Mouse (Mus musculus) urinary bladder, postnatal 36 days (tissue): ENCODE results near the gene Mettl3.
"Not testable (repeated sequence)": the region's sequence is repeated elsewhere in the genome, so short reads cannot be mapped to it uniquely, and the experiment has no call there.

Experiments
- DNase-seq, 2 experiments: peaks; one replicate each; pipeline ENCODE4 v3.0.0; 2022; ENCODE audit warnings: low spot score in 2 of 2, mixed read lengths in 1 of 2

Mettl3 gene

DNA sequence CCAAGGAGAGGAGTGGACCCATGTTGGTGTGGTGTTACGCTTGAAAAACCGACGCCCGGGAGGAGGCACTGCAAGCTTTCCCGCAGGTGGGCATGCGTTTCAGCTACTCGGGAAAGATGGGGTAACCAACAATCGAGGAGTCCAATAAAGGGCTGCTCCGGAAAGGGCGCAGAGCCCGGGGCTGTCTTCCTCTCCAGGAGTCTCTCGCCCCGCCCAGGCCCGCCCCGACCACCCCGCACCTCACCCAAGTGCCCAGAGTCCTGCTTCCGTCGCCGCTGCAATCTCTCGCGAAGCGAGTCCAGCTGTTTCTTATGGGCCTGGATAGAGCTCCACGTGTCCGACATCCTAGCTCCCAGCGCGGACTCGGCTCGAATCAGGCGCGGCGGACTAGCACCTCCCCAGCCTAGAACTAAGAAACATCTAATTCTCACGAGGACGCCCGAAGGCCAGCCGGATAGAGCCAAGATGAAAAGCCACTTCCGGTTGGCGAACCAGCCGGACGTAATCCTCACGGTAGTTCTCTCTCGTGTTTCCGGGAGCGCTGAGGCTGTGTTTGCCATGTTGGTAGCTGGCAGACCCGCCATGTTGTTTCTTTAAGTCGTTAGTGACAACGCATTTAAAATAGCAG, at the start of gene Mettl3:
Mettl3 (minus strand) TSS at position 485 of the 628 bp plus-strand sequence.
- peak; percentile 89 to 91 for DNase-seq

DNA sequence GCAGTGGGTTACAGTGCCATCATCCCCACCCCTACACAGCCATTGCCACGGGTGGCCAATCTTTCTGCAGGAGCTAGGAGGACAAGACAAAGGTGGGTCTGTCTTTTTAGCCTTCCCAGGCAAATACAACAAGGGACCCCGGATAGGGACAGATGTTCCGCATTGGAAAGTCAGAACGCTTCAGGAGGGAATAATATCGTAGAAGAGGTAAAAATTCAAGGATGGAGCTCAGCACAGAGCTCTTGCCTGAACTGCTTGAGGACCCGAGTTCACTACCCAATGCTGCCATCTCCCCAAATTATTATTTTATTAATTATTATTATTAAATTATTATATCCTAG, 34.6 kb upstream of the Mettl3 start:
- DNase-seq: no peak

DNA sequence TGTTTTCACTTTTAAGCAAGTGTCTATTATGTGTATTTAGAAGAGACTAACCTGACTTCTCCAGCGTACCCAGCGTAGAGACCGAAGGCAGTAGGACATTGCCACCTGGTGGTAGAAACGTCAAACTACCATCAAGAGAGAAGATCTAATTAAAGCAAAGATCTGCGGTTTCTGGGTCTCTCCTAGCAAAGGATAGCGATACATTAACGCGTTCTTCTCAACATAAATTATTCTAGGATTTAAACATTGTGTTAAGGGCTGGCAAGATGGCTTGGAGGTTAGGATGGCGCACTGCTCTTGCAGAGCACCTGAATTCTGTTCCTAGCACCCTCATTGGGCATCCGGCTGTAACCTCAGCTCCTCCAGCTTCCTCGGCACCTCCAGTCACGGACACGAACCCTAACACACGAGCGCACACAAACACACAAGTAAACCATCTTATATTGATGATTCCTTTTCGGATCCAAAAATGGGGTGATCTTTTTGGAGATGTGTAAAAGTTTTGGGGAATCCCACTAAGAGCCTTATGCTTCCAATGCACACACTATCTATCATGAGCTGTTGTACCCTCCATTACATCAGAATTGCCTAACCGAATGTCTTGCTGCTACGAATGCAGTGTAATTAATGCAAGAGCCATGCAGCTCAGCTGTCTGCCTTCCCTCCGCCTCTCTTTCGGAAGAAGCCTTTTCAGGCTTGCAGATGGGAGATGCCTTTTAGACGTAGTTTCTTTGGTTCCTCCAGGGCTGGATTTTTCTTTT, 34.0 kb upstream of the Mettl3 start:
- DNase-seq: peak; percentile 21 to 30

DNA sequence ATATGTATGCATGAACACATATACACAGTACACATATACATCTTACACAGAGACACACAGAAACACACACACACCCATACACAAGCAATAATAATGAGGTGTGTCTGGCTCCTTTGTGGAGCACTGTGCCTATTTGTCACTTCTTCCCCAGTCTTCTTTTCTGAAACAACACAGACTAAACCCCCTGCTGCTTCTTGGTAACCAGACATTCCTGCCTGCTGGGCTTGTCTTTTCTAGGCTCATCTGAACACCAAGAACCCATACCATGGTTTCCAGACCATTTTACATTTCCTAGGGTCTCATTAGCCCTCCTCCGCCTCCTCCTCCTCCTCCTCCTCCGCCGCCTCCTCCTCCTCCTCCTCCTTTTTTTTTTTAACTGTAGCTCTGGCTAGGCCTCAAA, 27.2 kb upstream of the Mettl3 start:
- no peak for DNase-seq

DNA sequence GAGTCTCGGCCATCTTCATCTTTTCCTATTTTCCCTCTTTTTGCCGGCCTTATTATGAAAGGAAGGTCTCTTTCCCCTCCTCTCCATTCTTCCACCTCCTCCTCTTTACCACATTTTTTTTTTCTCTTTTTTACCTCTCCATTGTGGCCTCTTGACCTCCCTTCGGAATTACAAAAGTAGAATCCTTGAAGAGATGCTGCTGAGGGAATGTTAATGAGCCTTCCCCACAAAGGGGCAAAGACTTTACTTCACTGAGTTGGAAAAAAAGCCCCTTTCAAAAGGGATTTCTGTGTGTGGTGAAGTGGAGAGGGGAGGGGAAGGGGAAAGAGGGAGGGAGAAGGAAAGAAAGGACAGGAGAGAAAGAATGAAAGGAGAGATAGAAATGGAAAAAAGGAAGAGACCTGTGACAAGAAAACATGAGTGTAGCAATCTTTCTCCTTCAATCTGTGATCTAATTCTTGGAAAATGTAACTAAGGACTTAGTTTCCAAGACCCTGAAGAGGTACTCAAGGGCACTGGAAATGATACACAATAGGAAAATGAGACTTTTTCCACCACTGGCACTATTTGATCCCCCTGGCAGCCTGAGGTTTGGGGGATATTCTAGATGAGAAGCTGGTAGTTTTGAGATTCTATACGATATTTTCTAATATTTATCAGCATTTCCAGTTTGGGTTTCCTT, 26.3 kb upstream of the Mettl3 start:
- no peak for DNase-seq

DNA sequence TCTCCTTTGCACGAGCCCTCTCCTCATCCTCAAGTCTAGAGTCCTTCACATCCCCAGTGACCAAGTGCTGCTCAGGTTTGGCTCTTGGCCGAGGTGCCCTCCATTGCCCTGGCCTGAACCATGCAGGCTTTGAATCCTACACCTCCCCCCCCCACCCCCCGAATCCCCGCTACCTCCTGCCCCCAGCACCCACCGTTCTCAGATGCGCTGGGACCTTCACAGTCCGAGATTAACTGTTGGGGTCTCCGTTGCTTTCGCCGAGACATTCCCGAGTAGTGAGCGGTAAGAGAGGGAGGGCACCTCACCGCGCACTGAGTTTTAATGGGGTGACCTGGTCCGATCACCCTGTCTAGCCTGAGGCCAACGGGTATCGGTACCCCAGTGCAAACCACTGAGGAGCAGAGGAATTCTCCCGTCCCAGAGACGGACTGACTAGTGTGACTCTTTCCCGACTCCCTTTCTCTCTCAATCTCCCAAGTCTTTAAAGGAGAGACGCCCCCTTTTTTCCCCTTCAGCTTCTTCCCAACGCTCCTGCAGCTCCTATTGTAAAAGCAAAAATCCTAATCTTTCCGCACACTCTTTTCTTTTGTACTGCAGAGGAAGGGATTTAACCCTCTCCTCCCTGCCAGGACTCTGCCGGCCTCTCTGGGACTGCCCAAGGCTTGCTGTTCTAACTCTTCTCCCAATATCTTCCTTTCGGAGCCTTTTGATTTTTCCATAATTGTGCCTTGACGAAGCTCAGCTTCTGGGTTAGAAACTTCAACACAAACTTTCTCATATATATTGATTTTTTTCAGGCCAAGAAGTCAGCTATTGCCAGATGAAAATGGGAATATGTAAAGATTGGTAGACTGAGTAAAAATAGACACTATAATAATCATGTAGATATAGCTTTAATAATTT, 23.2 kb upstream of the Mettl3 start, which contains the start of gene Sall2:
Sall2 (minus strand) TSS at position 853 of the 903 bp plus-strand sequence.
- DNase-seq: no peak

DNA sequence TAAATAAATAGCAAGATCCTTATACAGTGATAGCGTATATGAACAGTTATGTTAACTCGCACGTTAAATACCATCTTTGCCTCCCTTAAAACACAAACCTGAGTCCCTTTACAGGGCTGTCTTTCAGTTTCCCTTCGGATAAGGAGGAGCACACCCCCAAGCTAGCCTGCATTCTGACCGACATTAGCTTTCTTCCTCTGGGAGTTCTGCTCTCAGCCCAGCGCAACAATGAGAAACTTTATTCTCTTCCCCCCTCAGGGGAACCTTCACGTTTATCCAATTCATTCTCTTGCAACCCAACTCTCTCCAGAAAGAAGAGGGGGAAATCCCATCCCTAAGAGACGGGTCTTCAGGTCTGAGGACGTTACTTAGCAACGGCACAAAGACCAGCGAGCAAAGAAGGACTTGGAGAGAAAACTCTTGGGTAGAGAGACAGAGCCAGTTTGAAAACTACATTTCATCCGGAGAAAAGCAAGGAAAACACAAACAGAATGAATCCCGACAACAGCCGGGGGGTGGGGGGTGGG, 22.5 kb upstream of the Mettl3 start:
- no peak for DNase-seq

DNA sequence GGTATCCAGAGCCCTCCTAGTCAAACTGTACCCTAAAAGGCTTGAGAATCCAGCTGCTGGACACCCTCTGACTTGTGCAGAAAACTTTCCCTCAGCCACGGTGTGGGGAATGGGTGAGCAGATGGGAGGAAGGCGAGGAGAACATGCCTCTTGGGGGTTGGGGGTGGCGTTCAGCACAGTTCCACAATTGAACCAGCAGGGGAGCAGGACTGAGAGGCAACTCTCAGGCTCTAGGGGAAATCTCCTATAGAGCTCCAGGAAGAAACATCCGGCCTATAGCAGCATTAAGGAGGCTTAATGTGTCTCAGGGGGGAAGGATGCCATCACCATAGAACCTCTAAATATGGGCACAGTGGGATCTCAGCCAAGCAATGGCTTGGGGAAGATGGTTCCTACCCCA, 21.0 kb upstream of the Mettl3 start:
- DNase-seq: no peak

DNA sequence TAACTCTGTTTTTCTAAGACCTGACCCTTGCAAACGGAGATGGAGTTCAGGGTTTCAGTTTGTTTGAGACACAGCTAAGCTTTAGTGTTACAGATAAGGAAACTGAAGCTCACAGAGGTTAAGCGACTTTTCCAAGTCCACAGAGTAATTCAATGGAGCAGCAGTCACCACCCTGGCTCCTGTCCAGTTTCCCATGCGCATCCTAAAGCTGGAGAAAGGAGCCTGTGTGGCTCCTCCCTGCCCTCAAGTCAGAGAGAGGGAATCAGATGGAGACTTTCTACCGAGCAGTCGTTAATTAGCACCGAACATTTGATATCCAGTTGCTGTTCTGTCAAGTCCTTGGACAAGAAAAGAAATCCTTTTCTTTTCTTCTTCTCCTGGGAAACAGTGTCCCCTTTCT, 14.4 kb upstream of the Mettl3 start:
- DNase-seq: no peak

DNA sequence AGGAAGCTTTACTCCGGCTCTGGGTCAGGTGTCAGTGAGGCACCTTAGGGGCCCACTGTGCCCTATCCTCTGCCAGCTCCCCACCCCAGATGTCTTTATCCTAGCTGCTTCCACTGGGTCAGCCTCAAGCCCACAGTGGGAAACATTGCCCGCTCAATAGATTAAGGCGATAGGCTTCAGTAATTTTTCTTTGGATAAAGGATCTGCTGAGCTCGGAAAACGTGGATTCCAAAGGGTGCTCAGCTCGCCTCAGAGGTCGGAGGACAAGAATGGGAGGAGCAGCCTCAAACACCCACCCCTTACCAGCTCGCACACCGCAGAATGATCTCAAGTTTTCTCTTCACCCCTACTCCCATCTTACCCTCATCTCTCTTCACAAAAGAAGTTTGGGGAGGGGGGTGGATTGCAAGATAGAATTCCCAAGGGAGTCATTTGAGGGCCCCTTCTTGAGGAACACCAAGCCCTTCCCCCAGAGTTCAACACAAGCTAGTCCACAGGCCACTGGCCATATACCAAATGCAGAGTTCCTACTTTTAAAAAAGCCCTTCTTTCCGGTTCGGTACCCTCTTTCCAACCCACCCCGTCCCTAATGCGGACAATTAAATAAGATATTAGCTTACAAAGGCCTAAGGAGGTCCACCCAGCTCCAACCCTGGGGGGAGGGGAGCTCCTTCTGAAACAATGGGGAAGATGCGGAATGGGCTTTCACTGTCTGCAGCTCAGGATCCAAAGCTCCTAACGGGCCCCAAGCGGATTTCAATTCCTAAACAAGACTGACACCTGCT, 11.7 kb upstream of the Mettl3 start:
- no peak for DNase-seq

DNA sequence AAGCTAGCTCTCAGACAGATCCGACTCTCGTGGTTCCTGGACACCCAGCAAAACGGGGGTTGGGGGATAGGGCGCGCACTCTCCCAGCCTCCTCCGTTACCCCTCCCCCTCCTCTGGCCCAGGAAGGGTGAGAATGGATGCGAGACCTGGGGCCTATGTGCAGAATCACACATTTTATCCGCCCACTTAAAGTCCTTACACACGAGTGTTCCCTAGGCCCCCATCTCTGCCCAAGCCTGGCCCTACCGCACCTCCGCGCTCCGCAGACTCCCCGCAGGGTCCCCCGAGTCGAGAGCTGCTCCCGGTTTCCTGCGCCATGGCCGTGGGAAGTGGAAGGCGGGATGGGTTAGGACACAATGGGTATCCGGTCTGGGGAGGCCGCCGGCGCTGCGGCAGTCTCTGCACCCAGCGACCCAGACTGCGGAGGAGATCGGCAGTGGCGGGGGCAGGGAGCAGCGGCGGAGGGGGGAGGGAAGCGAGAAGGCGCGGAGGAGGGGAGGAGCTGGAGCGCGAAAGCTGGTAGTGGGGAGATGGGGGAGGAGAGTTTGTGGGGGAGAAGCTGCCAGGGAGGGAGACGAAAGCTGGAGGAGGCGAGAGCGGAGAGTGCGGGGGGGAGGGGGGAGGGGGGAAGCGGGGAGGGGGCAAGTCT, 11.0 kb upstream of the Mettl3 start:
- DNase-seq: peak; percentile 15 to 56

DNA sequence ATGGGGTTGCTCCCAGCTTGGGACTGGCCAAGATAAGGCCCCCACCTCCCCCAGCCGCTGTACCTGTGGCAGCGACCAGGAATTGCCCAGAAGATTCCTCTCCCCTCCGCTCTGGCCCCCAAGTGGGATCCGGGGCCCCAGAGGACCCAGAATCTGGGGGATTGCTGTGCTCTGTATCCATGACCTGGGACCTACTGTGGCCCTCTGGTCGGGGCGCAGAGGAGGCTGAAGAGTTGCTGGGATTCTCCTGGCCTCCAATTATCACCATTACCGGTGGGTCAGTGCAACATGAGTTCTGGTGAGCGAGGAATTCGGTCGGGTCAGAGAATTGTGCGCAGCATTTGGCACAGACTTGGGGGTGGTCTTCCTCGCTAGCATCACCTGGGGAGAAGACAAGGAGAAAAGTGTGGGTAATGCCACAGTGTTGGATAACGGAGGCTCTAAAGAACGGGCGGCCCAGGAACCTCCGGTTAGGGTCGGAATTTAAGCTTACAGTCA, 10.4 kb upstream of the Mettl3 start:
- DNase-seq: no peak

DNA sequence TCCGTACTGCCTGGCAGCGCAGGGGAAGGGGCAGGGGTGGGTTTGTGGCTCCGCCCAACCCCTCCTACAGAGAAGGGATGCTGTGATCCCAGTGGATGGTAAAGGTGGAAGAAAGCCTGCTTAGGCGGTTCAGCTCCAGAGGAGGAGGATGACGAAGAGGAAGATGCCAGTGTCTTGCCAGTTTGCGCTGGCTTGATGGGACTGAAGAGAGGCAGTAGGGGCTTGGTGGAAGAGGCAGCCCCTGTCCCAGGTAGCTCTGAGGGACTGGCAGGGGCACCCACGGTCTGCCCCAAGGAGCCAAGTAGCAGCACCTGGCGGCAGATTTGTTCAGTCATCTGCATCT, 9.9 kb upstream of the Mettl3 start:
- no peak for DNase-seq

DNA sequence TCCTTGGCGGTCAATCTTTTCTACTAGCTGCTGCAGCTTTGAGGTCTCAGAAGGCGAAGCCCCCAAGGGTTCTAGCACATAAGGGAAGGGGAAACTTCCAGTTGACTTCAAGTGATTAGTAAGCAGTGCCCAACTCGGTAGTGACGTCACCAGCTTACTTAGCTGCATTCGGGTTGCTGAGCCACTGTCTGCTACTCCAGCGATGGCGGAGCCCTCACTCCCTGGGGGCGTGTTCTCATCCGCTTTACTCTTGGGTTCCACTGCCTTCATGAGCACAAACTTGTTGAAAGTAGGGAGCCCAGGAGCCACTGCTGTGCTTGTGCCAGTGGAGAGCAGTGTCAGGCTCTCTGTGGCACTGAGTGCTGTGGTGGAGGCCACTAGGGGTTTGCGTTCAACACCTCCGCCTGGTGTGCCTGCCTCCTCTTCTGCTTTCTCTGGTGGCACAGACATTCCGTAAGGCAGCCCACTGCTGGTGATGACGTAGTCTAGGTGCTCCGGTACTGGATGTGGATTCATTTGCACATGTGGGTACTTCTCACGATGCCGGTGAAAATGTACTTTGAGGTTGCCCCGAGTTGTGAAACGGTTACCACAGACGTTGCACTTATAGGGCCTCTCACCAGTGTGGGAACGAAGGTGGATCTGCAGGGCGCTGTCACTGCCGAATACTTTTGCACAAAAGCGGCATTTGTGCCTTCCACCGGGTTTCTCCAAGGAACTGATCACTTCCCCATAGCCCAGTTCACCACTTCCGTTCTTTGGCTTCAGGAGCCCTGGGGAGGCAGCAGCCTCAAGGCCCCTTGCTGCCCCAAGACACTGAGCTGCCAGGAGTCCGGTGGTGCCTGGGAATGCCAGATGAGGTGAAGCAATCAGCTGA, 9.2 kb upstream of the Mettl3 start:
- no peak for DNase-seq

DNA sequence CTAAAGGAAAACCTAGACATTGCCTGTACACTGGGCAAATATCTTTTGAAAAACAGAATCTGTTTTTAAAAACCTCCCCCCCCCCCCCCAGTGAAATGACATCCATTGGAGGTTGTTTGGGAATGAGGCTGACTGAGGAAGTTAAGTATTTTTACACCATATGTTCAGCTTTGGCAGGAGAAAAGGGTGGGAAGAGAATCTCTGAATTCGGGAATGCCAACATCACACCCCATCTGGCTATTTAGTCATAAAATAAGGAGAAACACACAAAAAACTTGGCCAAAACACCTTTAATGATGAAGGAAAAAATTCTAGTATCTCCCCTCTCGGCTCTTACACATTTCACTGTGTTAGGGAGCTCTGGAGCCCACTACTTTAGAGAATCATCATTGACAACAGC, 6.0 kb upstream of the Mettl3 start:
- DNase-seq: no peak

DNA sequence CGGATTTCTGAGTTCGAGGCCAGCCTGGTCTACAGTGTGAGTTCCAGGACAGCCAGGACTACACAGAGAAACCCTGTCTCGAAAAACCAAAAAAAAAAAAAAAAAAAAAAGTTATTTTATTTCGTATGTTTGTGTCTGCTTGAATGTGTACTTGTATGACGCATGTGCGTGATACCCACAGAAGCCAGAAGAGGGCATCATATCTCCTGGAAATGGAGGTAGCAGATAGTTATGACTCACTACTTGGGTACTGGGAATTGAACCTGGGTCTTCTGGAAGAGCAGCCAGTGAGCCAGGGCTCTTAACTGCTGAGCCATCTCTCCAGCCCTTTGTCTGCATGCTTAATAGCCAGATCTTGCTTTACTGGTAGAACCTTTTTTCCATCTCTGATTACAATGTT, 5.4 kb upstream of the Mettl3 start:
- not testable (repeated sequence) for DNase-seq

DNA sequence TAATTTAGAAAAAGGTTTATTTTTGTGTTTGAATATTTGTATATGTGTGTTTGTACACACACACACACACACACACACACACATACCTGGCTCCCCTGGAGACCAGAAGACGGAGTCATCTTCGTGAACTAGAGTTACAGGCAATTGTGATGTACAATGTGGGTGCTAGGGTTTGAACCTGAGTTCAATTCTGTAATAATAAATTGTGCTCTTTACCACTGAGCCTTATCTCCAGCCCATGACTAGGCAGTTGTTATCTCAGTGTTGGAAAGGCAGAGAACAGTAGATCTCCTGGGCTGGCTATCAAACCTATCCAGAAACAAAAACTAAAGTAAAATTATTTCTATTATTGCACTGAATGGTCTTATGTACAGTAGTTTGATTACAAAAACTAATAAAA, 1.2 kb upstream of the Mettl3 start:
- no peak for DNase-seq

DNA sequence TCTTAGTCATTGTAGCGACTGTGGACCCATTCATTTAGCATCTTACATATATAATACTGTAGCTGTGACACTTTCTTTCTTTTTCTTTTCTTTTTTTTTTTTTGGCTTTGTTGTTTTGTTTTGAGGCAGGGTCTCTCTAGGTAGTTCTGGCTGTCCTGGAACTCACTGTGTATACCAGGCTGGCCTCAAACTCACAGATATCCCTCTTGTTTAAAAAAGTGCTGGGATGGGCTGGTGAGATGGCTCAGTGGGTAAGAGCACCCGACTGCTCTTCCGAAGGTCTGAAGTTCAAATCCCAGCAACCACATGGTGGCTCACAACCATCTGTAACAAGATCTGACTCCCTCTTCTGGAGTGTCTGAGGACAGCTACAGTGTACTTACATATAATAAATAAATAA, 1.4 kb downstream of the Mettl3 start:
- not testable (repeated sequence) for DNase-seq

DNA sequence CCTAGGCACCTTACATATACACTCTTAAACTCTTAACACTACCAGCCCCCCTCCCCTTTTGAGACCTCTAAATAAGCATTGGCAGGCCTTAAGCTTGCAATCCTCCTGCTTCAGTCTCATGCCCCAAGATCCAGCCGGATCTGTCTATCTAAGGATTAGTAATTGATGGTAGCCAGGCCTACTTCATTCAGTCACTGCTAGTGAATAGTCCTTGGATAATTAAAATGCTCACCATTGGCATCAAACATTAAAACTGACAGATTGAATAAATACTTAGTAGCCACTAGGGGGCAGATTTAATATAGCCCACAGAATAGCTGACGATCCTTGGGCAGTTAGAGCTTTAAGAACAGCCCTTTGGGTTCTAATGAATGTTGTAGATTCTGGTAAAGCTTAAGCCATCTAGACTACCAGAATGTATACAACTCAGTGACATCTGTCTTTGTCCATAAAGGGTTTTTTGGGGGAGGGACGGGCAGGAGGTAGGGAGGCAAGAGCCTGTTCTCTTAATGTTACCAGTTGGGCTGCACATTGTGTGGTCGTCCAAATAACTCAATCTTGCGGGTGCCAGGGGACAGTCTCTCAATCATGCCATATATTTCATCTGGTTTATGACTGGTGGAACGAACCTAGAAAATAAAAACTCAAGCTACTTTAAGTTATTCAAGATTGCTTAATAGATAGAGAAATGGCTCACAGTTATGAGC, 9.2 kb downstream of the Mettl3 start:
- no peak for DNase-seq
